Mouse (Mus musculus) erythroblast, adult 5-6 weeks (primary cell): ENCODE measurements around the gene Trank1. TPM values are rescaled to one million over a fixed set of nuclear protein-coding genes. Genes with fewer than 3 reads are reported as not detected.
A peak's percentile ranks its signal among the peaks of the same experiment; 100 is the strongest.

Experiments used
- ATAC-seq: replicated peaks from 2 replicates; pipeline ENCODE4 v1.8.0; 2016; ENCODE audit warnings: moderate number of reproducible peaks, mild to moderate bottlenecking, moderate TSS enrichment, inconsistent platforms; ENCODE audit not compliant: poor library complexity, low FRiP score, severe bottlenecking
- total RNA-seq, 2 experiments: library from RNA; stranded (forward) in 1 of 2; stranded (reverse) in 1 of 2; fragments of 150-400 nt in 1 of 2; fragments of 200-764, 138-1000 nt in 1 of 2; gene quantifications; 2 replicates each; pipeline versions ENCODE4 v1.2.3 to v1.2.4; 2015 to 2017; ENCODE audit warnings: low replicate concordance in 2 of 2

Trank1 gene
- total RNA-seq, 2 experiments from 2014 or later, result not detected

- ATAC-seq, result no peak
These were observed 15.1 kb upstream of the Trank1 start for GRCm38 (mm10) chr9:111296433-111296832.

DNA sequence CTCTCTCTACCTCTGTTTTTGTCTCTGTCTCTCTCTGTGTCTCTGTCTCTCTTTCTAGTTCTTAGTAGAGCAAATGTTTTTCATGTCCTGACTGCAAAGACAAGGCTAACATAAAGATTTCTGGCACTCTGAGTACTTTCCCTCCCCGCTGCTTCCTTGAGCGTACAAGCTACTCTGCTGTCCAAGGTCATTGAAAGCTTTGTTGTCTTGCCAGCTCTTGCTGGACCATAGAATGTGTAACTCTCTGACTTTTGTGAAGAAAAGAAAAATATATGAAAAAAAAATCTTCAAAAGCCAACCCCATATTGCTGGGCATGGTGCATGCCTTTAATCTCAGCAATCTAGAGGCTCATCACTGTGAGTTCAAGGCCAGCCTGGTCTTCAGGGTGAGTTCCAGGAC lies 12.9 kb upstream of the Trank1 start:
- no peak for ATAC-seq

DNA sequence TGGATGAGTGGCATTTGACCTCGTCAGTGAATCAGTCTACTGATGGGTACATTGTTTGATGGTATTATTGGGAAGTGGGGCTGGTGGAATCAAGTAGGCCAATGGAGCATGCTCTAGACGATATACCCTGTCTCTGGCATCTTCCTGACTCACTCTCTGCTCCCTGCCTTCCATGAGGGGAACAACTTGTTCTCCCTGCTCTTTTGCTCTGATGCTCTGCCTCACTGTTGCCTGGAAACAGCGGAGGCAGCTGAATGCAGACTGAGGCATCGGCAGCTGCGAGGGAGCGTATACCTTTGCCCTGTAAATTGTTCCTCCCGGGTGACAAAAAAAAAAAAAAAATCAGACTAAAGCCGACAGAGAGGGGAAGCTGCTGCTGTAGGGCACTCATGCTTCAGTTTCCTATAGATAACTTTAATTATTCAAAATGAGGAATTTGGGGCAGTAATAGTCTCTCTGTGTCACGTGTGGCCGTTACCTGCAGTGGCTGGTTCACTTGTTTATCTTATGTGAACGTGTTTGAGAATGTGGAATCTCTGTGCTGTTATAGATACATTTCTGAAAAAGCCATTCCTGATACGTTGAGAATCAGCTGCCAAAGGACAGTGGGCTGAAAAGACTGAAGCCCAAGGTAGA lies 9.2 kb upstream of the Trank1 start:
- no peak for ATAC-seq

DNA sequence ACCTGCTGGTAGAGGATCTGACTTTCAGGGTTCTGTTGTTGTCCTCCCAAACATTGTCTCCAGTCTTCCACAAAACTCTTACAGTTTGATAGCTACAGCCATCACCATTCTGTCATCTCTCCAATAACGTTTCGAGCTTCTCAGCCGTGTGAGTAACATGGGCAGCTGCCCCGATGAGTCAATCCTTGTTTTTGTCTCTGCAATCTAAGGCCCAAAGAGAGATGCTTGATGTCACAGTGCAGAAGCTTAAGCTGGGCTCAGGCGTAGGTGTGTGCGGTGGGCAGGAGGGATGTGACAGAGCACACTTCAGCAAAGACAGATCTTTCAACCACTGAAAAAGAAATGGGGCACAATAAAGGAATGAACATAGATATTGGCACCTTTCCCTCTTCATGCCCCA lies 7.5 kb upstream of the Trank1 start:
- ATAC-seq, result no peak

GRCm38 (mm10) chr9:111306142-111306541 lies 5.4 kb upstream of the Trank1 start:
- ATAC-seq, result no peak

GRCm38 (mm10) chr9:111311843-111312441 lies 403 bp downstream of the Trank1 start:
- no peak for ATAC-seq

DNA sequence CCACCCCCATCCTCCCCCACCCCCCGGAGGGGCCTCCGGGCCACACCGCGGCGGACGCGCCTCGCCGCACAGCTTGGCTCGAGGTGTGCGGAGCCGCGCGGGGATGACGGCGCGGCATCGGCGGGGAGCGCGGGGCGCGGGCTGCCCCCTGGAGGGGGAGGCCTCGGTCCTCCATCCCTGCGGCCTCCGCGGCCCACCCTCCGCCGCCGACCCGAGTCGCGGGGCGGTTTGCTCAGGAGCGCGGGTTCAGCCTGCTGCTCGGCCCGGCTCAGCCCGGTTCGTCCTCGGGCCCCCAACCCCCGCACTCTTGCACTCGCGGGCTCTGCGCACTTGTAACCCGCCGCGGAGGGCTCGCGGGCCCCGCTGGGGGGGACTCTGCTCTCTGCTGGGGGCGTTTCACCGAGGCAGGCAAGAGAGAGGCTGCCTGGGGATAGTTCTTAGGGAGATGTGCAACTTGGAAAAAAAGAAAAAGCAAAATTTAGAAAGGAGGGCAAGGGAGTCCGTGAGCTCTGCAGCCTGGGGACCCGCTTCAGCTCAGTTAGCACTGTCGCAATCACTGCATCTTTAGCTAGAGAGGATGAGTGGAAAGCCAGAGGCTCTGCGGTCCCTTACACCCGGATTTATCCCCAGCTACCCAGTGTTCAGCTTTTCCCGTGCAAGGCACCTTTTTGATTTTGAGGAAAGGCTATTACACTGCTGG lies 1.1 kb downstream of the Trank1 start:
- no peak for ATAC-seq

DNA sequence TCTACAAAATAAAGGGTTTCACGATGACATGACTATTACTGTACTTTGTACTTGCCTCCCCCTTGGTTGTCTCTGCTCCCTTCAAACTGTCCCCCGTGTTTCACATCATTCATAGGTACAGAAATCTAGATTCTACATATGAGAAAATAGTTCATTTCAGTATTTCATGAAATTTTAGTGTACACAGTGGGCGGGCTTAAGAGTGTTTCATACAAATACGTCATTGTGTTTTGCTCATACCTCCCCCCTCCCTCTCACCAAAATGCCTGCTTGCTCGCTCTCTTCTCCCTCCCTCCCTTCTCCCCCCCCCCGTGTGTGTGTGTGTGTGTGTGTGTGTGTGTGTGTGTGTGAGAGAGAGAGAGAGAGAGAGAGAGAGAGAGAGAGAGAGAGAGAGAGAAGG lies 1.8 kb downstream of the Trank1 start:
- no peak for ATAC-seq

GRCm38 (mm10) chr9:111313793-111314192 lies 2.3 kb downstream of the Trank1 start:
- ATAC-seq, result no peak

DNA sequence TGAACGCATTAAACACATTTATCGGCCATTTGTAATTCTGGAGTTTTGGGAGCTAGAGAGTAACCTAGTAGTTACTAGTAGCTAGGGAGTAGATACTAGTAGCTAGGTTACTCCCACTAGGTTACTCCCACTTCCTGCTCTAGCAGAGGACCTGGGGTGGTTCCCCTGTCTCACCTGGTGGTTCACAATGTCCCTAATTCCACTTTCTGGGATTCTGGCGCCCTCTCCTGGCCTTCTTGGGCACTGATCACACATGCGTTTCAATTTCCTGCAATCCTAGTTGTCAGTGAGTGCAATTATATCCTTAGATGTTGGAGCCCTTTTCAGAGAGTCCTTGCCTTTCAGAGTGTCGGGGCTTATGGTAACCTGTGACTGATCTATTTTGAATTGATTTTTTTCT lies 2.7 kb downstream of the Trank1 start:
- ATAC-seq, result peak; percentile 57

DNA sequence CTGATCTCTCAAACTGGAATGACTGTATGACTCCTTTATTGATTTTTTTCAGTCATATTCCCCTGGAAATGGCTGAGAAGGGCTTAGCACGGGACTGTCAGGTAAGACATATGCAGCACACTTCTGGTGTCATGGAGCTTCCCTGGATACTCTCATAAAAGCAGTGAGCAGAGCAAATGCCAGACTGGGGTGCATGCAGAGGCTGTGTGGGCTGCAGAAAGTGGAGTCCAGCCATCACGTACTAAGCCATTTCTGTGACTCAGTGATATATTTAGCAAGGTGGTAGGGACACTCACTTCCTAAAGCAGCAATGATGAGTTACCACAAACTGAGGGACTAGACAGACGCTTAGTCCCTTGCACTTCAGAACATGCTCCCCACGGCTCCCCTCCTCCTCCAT lies 9.4 kb downstream of the Trank1 start:
- no peak for ATAC-seq

DNA sequence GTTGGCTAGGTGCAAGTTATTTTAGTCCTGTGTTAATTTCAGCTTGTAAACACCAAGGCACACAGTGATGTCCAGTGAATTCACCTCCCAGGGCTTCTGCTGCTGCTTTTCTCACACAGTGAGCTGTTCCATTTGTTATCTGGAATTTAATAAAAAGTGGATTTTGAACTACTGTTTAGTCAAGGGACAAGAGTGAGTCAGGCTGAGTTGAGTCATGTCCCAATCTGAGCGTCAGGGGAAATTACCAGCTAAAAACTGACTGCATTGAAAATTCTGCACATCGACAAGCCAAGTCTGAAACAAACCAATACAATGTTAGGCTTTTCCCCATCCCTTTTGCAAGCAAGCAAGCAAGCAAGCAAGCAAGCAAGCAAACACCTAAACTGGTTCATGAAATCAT lies 13.3 kb downstream of the Trank1 start:
- no peak for ATAC-seq

GRCm38 (mm10) chr9:111329881-111330280 lies 18.3 kb downstream of the Trank1 start:
- no peak for ATAC-seq

DNA sequence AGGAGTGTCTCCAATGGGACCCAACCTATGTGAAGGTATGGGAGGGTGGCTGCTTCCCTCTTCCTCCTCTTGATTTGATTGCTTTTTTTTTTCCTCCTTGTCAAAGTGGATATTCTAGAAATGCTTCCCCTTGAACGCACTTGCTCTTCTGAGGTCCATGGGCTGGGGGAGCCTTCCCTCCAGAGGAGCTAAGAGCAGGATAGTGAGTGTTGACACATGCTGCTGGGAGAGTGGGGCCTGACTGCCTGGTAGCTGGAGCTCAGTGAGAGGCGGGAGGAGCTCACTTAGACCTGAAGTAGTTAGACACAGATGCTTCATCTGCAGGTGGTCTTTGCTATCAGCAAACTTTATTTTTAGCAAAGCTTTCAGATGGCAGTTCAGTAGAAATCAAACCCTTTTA lies 22.3 kb downstream of the Trank1 start:
- no peak for ATAC-seq

GRCm38 (mm10) chr9:111334555-111335164 lies 23.1 kb downstream of the Trank1 start:
- ATAC-seq, result no peak

DNA sequence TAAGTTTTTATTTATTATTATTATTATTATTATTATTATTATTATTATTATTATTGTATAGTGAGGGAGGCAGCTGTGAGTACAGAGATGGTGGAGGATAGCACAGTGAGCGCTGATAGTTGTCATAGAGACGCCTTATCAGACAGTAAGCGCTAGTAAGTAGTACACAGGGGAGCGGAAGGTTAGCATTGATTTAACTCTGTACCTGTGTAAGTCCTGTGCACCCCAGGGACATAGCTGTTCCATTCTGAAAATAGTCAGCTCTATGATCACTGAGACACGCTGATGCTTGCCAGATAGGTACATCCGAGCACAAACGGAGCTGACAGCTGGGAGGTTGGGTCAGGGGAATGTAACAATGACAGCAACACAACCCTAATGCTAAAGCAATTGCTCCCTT lies 39.7 kb downstream of the Trank1 start:
- ATAC-seq, result no peak

DNA sequence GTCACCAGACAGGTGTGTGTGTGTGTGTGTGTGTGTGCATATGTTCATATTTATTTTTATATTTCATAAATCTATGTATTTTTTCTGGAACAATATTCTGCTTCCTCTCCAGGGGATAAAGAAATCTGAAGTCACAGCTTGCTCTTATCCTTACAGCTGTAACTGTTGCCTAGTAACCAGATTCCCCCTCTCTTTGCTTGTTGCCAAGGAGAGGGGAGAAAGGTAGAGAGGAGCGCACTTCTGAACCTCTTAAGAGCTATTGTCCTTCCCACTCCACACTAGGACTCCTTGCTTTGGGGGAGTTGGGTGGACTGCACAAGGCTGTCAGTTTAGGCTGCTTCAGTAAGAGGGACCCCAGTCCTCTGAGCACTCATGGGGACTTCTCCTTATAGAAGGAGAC lies 40.1 kb downstream of the Trank1 start:
- ATAC-seq, result no peak

DNA sequence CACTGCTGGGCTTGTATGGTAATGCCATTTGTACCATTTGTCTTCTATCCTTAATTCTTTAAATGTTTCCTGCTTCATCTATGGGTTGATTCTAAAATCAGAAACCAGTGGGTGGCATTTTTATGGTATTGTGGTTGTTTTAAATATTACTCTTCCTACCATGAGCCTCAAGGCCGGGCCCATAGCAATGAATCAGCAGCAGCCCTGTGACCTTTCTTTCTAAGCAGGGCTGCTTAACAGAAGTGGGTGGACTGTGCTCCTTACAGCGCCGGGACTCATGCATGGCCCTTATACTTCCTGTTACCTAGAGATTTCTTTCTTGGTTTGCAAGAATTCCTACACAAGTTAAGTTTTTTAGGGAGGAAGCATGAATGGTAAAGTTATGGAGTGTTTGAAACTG lies 41.1 kb downstream of the Trank1 start:
- ATAC-seq, result no peak

DNA sequence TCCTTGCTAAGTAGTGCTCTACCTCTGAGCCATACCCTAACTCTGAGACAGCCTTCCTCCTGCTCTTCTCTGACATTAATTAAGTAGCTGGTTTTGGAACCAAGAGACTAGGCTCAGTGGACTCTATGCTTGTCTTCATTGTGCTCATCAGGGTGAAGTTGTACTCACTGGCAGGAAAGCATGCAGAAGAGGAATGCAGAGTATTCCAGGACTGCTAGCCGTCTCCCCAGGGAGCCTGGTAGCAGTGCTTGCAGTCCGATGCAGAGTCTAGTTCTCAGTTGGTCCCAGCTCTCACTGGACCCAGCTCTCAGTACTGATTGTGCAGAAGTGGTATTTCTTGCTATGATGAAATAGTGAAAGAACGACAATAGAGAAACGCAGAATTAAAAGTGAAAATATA lies 43.5 kb downstream of the Trank1 start:
- no peak for ATAC-seq

- no peak for ATAC-seq
These were observed 44.8 kb downstream of the Trank1 start for GRCm38 (mm10) chr9:111356386-111356785.

DNA sequence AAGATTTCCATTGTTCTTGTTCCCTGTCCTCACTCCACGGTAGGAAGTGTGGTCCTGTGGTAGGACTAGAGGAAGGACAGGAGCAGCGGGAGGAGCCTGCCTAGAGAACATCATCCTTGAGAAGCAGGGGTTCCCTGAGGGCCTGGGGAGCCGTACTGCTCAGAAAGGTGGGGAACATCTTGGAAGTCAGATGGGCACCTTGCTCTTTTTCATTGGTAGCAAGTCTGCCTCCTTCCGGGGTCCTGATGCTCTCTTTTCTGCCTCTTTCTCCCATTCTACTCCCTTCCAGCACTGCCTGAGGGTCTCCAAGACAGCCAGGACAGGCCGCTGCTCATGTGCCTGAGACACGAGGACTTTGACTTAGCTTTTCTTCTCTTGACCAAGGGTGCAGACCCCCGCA lies 52.1 kb downstream of the Trank1 start:
- no peak for ATAC-seq
